Mouse (Mus musculus) embryonic fibroblast, embryonic 13.5 days (primary cell): ENCODE measurements around the gene Ren1.

Experiments used
- CTCF ChIP-seq: IDR thresholded peaks from 2 replicates; pipeline ENCODE4 v1.5.1; 2011; ENCODE audit warnings: mild to moderate bottlenecking, control low read depth, low read length, moderate library complexity, borderline replicate concordance; ENCODE audit not compliant: insufficient read depth
- POLR2A ChIP-seq: IDR thresholded peaks from 2 replicates; pipeline ENCODE4 v1.6.1; 2011; ENCODE audit warnings: low read depth, mild to moderate bottlenecking, control low read depth, low read length, moderate library complexity

DNA sequence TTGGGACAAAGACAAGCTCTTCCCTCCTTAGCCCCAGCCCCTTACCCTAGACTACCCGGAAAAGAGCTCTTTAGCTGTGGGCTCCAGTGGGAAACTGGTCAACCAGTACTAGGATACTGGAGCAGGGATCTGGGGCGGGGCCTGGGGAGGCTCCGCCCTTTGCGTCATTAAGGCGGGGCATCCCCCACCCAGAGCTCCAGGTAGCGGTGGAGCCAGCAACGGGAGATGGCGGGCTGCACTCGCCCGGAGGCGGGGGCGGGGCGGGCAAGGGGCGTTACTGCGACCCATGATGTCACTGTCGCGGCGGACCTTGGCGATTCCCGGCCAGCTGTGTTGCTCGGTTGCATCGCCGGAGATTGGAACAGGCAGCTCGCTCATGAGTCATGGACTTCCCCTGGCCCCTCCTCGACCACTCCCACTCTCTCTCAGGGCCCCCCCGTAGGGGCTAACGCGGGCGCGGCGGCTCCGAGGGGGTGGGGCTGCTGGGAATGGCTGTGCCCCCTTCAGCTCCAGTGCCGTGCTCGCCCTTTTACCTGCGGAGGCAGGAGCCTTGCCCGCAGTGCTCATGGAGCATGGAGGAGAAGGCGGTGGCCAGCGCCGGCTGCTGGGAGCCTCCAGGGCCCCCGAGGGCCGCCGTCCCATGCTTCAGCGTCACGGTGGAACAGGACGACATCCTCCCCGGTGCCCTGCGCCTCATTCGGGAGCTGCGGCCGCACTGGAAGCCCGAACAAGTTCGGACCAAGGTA, 13.1 kb downstream of the Ren1 start, which contains the start of gene Etnk2:
- TF ChIP-seq CTCF (no peak), POLR2A (no peak)
